Mouse (Mus musculus) midbrain, embryonic 12.5 days (tissue): ENCODE results near the gene Prdm5. TPM values are rescaled to one million over a fixed set of nuclear protein-coding genes. Genes with fewer than 3 reads are reported as not detected.

Source experiments
- ATAC-seq: fragments of 200-750 bp; cut with Nextera tagmentation; 2 replicates; pipeline ENCODE4 v1.8.0; 2017; ENCODE audit warnings: low read depth, moderate TSS enrichment, moderate library complexity; ENCODE audit not compliant: low FRiP score
- H3K27ac ChIP-seq: fragments of 300-500 bp; sonication (generic); replicated peaks from 2 replicates; pipeline ENCODE4 v1.5.1; 2016; ENCODE audit warnings: mild to moderate bottlenecking
- H3K27me3 ChIP-seq: fragments of 300-500 bp; sonication (generic); 2 replicates; pipeline ENCODE4 v1.6.1; 2016; ENCODE audit warnings: mild to moderate bottlenecking
- H3K36me3 ChIP-seq: fragments of 300-500 bp; sonication (generic); 2 replicates; pipeline ENCODE4 v1.6.1; 2016
- H3K4me1 ChIP-seq: fragments of 300-500 bp; sonication (generic); 2 replicates; pipeline ENCODE4 v1.6.1; 2016
- H3K4me2 ChIP-seq: fragments of 300-500 bp; sonication (generic); replicated peaks from 2 replicates; pipeline ENCODE4 v1.6.1; 2016; ENCODE audit warnings: mild to moderate bottlenecking, moderate library complexity
- H3K4me3 ChIP-seq: fragments of 300-500 bp; sonication (generic); 2 replicates; pipeline ENCODE4 v1.5.1; 2016; ENCODE audit warnings: mild to moderate bottlenecking
- H3K9ac ChIP-seq: fragments of 300-500 bp; sonication (generic); replicated peaks from 2 replicates; pipeline ENCODE4 v1.6.1; 2016; ENCODE audit warnings: mild to moderate bottlenecking, moderate library complexity
- H3K9me3 ChIP-seq: fragments of 300-500 bp; sonication (generic); 2 replicates; pipeline ENCODE4 v1.6.1; 2016; ENCODE audit warnings: mild to moderate bottlenecking
- WGBS: fragments of 180-500 bp; shearing (Covaris S2); methylation state at CpG from one replicate; pipeline ENCODE4 v1.1.7; 2016; 5-methylcytosine and 5-hydroxymethylcytosine counted together
- polyA plus RNA-seq: library from polyadenylated mRNA; unstranded; fragments of >200 nt; fragmentation: Nextera tagmentation; extraction: Ambion mirVana; gene quantifications from 2 replicates; pipeline ENCODE4 v1.2.1, GENCODE M21; 2016

Gene Prdm5
- polyA plus RNA-seq, 1 experiment from 2014 or later = 15.5 TPM

DNA sequence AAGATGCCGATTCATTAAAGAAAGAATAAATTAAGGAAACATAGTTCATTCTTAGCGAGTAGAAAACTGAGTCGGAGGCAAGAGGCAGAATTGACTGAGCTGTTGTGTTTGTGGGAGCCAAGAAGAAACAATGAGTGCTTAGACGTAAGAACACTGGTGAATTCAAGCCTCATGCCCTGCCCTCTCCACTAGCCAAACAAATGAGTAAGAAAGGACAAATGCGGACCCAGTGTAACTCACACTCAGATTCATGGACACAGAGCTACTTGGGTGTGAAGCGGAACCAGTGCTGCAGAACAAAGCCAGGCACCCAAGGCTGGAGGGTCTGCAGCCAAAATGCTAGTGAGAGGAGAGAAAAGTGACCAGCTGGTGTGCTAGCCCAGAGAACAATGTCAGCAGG lies 171.7 kb downstream of the Prdm5 start:
- 72% methylated on average over 6 of the region's 6 CpGs for WGBS

DNA sequence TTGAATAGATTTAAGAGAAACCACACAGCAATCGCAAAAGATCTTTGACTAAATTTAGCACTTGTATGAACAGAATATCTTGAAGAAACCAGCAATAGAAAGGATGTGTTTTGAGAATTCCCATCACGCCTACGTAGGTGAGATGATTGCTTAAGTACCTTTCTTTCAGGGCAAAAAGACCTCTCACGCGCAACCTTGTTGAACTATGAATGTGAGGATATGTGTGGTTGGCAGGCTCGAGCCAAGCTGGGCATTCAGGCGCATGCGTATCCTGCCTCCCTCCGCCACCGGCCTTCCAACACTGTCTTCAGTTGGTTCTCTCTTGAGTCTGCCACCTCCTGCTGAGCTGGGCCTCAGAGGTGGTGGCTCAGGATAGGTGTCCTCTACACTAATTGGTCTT lies 173.5 kb downstream of the Prdm5 start, which contains the start of gene 4930544G11Rik:
Gene 4930544G11Rik, plus strand, starts transcription at position 301 of the 400 bp plus-strand sequence.
- no peak within 1 kb of the TSS for H3K9ac ChIP-seq

More for the DNA sequence above, 171.7 kb downstream of the Prdm5 start:
- Histone ChIP-seq H3K4me1 (no peaks in the 10 kb centered on the region), H3K27ac (no peak overlapping the region), H3K4me3 (no peak overlapping the region), H3K36me3 (no peaks in the 10 kb centered on the region), H3K9ac (no peak overlapping the region), H3K27me3 (no peaks in the 10 kb centered on the region), H3K4me2 (no peak overlapping the region), H3K9me3 (0 out of 2 replicates have a peak, but pooled peaks cover 2% of the 10 kb centered on the region)
- ATAC-seq = no peak

DNA sequence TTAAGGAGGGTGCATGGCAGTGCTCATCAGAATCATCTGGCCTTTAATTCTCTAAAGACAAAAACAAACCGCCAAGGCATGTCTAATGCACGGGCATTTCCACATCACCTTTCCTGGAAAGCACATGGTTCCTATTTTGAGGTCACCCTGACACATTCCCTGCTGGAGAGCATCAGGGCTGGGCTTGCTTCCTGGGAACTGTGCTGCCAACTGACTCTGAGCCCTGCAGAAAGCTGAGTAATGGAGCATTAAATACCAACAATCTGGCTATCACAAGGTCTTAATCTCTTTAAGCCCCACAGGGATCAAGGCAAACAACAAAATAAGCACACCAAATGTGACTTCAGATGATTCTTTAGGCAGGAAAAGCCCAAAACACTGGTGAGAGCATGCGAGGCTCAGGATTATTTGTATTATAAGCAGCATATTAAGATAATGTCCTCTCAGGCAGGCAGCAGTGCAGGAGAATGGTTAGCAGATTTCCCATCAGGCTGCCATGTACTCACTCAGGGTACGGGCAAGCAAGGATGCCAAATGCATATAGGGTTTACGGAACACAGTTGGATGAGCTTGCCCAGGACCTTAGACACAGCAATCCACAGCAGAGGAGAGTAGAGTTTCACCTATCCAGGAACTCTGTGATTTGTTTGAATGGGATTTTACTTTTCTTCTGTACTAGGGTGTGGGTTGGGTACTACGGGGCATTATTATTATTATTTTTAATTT lies 190.8 kb downstream of the Prdm5 start:
- ATAC-seq = peak; percentile 60; the same call in 1 of the 2 replicates
- no peak overlapping the region for H3K27ac ChIP-seq
- 38% methylated on average over 6 of the region's 6 CpGs for WGBS

More for the DNA sequence above, 173.5 kb downstream of the Prdm5 start, which contains the start of gene 4930544G11Rik:
- Histone ChIP-seq H3K9me3 (0 out of 2 replicates have a peak, but pooled peaks cover 2% of the 10 kb centered on the region), H3K36me3 (no peaks in the 10 kb centered on the region), H3K4me3 (no peak within 1 kb of the TSS), H3K27ac (no peak within 1 kb of the TSS), H3K4me2 (no peak within 1 kb of the TSS), H3K27me3 (no peaks in the 10 kb centered on the region), H3K4me1 (no peaks in the 10 kb centered on the region)
- no peak for ATAC-seq
- 94% methylated on average over 10 of the region's 10 CpGs for WGBS

DNA sequence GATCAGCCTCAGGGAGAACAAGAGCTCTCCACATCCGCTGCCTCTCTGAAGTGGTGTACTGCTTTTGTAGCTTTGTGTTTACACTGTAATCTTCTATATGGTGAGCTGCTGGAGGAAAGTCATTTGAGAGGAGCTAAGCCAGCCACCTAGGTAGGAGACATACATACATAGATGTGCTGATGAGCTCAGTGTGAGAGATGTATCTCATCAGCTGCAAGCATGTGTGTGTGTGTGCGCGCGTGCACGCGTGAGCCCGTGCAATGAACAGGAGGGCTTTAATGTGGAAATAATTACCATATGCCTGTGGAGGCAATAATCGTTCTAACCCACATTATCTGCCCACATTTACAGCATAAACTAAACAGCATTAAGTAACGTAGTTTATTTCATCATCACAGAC lies 191.6 kb downstream of the Prdm5 start:
- no peak overlapping the region for H3K4me2 ChIP-seq
- H3K4me3 ChIP-seq = no peak overlapping the region
- no peaks in the 10 kb centered on the region for H3K9me3 ChIP-seq
- ATAC-seq = no peak
- H3K9ac ChIP-seq = no peak overlapping the region
- WGBS = 85% methylated on average over 9 of the region's 9 CpGs
- no peaks in the 10 kb centered on the region for H3K36me3 ChIP-seq
- no peak overlapping the region for H3K27ac ChIP-seq
- H3K27me3 ChIP-seq = no peaks in the 10 kb centered on the region
- no peaks in the 10 kb centered on the region for H3K4me1 ChIP-seq

More for the DNA sequence above, 190.8 kb downstream of the Prdm5 start:
- Histone ChIP-seq H3K9ac (no peak overlapping the region), H3K36me3 (no peaks in the 10 kb centered on the region), H3K27me3 (no peaks in the 10 kb centered on the region), H3K4me1 (no peaks in the 10 kb centered on the region), H3K9me3 (no peaks in the 10 kb centered on the region), H3K4me2 (no peak overlapping the region), H3K4me3 (no peak overlapping the region)

Other genes starting within 250 kb of the Prdm5 start
- gene Ndnf, start 107.4 kb upstream of the Prdm5 start, polyA plus RNA-seq = 5.4 TPM in 2 replicates
- not detected in 2 replicates for gene 4930544G11Rik, start 173.6 kb downstream of the Prdm5 start, polyA plus RNA-seq